Mouse (Mus musculus) frontal cortex, postnatal 14 days (tissue): ENCODE measurements around the gene Akt1.

Experiments used
- DNase-seq, 2 experiments: peaks; one replicate each; pipeline ENCODE4 v3.0.0; 2022; ENCODE audit warnings: low spot score in 2 of 2

Akt1 gene

DNA sequence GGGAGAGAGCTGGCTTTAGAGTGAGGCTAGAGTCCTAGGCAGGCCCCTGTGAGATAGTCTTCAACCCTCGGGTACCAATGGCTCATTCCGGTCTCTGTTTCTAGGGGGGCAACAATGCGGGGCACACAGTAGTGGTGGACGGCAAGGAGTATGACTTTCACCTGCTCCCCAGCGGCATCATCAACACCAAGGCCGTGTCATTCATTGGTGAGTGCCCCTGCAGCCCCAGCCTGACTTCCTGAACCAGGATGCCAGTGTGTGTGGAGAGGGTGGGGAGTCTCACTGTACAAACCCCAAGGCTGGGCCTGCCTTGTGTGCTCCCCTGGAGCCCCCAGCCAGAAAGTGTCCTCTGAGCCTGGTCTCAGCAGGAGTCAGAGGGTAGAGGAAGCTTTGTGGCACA is 46.5 kb downstream of the Akt1 start:
- DNase-seq, result no peak

- DNase-seq, result no peak
These were observed 47.4 kb downstream of the Akt1 start for GRCm38 (mm10) chr12:112627097-112627881.

- no peak for DNase-seq
These were observed 48.2 kb downstream of the Akt1 start for GRCm38 (mm10) chr12:112626455-112626854.

DNA sequence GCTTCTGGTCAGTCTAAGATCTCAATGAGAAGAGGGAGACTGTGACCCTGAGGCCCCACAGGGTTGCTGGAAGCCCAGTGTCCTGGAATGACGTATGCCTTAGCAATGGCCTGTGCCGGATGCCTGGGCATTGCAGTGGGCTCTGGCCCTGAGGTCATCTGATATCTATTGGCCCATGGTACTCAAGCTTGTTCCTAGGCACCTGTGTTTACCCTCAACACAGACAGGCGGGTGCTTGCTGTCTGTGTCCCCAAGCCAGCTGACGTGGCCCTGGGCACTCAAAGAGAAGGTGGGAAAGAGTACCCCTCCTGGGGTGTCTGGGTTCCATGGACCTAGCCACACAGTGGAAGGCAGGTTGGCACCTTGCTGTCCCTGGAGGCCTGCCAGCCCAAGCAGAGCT is 49.0 kb downstream of the Akt1 start:
- DNase-seq, result no peak

DNA sequence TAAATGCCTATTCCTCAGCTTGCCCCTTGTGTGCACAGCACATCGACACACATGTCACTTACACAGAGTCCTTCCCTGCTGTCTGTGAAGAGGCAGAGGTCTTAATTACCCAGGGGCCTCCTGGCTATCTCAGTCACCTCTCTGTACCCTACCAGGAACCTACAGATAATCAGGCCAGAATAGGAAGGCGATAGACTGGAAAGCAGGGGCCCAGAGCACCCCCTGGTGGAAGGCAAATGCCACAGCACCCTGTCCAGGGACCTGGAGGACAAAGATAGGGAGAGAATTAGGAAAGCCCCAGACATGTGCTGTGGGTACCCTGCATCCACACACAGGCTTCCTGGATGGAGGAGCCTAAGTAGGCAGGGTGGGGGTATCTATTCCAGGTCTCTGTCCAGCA is 50.9 kb downstream of the Akt1 start:
- DNase-seq, result no peak

GRCm38 (mm10) chr12:112621900-112622299 is 52.8 kb downstream of the Akt1 start:
- DNase-seq, result no peak

DNA sequence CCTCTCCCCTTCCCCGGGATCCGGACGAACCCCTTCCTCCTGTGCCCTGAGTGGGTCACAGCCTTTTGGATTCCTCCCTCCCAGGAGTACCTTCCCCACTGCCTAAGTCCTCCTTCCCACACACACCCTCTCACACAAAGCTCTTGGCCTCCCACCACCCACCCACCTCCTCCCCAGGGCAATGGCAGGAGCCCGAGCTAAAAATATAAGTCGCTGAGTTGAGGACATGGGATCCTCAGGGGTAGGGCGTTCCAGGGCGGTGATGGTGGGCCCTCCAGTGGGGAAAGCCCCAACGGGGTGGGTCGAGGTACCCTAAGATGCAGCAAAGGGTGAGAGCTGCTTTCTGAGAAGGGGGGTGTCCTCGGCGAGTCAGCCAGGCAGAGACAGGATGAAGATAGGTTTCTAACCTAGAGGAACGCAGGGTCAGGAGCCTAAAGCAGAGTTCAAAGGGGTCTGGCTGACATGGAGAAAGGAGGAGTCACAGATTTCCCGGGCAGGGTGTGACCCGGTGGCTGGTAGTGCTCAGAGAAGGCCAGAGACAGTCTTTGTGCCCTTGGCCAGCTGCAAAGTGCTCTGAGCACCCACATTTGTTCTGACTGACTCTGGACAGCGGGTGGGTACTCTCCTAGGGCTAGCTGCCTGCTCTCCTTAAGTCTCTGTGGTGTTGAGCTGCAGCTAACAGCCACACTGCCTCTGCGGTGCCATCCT is 54.2 kb downstream of the Akt1 start:
- no peak for DNase-seq

DNA sequence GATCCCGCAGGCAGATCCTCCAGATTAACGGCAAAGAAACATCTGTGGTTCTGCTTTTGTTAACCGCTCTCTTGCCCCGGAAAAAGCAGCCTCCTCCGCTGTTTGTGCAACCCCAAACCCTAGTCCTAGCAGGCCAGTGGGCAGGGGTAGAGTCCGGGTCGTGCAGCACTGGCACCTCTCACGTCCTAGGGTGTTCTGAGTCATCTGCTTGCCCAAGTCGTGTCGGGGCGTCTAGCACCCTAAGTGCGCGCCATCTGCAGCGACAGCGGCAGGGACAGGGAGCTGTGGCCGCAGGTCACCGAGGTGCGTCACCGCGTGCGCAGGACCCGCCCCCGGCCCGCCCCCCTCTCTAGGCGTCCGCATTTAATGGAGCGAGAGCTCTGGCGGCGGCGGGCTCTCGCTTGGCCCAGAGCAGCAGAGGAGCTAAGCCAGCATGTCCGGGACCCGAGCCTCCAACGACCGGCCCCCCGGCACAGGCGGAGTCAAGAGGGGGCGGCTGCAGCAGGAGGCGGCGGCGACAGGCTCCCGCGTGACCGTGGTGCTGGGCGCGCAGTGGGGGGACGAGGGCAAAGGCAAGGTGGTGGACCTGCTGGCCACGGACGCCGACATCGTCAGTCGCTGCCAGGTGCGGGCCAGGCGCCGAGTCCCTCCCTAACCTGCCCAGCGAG is 54.9 kb downstream of the Akt1 start, which contains the start of gene Adssl1:
Gene Adssl1 (plus strand): TSS at position 360 of the 668 bp plus-strand sequence.
- no peak for DNase-seq

- DNase-seq, result no peak
These were observed 55.6 kb downstream of the Akt1 start for GRCm38 (mm10) chr12:112618981-112619685.

DNA sequence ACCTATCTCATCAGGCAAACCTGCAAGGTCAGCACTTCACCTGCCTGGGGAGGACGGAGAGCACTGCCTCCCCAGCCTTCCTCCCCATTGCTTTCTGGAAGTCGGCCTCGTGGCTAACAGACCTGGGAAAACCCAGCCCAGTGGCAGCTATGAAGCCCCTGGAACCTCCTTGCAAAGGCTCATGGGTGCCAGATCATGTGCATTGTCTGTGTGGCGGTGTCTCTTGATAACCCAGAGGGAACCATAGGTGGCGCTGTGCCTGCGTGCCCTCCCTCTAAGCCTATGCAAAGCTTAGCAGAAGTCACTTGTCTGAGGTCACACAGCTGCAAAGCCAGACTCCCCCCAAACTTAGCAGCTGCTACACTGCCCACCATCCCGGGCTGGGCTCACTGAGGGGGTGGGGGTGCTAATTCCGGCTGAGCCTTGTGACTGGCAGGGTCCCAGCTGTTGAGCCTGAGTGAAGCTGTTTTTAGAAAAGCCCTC is 56.7 kb downstream of the Akt1 start:
- peak; percentile 61 to 75 for DNase-seq

GRCm38 (mm10) chr12:112617184-112617583 is 57.5 kb downstream of the Akt1 start:
- peak; percentile 63 to 79 for DNase-seq

DNA sequence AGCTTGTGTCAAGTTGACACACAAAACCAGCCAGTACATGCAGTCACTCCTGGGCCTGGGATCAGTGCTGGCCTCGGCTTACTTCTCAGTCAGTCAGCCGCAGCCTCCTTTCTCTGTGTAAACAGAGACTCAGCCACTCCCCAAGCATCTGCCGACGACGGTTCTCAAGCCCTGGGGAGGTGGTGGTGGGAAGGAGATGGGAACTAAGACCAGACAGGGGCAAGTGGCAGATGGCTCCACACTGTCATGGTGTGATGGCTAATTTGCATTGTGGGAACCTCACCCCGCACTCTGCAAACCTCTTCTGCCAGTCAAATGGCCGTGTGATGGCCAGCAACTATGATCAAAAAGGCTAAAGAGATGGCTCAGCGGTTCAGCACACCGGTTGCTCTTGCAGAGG is 58.0 kb downstream of the Akt1 start:
- no peak for DNase-seq

DNA sequence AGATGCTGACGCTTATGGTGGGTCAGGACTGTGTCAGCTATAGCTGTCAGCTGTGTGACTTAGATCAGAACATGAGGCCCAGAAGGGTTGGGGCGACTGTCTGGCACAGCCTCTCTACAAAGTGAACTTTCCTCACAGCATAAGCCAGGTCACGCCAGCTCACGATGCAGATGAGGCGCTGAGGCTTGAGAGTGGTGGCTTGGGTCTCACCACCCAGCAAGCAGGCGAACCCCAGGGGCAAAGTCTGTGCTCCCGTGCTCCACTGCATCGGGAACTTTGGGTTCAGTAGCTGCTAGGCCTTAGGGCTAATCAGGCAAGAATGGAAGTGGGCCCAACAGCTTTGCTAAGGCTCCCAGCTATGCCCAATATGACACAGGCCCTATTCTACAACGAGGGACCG is 65.7 kb downstream of the Akt1 start:
- no peak for DNase-seq

GRCm38 (mm10) chr12:112606998-112607397 is 67.7 kb downstream of the Akt1 start:
- DNase-seq, result no peak

DNA sequence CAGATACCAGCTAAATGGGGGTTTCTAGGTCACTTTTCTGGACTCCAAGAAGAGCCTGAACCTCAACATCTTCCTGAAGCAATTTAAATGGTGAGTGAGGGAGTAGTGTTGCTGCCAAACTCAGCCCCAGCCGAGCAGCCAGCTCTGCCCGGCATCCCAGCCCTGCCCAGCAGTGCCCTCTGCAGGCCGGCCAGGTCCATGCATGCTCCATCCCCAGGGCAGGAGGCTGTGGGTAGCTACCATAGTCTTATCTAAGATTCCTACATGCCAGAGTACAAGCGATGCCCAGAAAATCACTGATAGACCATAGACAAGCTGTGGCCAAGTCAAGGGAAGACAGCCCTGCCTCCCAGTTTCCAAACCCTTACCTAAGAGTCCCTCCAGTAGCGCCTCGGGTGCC is 68.9 kb downstream of the Akt1 start:
- peak; percentile 51 to 74 for DNase-seq

GRCm38 (mm10) chr12:112604709-112605649 is 69.7 kb downstream of the Akt1 start:
- no peak for DNase-seq

- no peak for DNase-seq
These were observed 70.7 kb downstream of the Akt1 start for GRCm38 (mm10) chr12:112604022-112604421.
